Mouse (Mus musculus): ENCODE data around the gene Slc24a3.

DNA sequence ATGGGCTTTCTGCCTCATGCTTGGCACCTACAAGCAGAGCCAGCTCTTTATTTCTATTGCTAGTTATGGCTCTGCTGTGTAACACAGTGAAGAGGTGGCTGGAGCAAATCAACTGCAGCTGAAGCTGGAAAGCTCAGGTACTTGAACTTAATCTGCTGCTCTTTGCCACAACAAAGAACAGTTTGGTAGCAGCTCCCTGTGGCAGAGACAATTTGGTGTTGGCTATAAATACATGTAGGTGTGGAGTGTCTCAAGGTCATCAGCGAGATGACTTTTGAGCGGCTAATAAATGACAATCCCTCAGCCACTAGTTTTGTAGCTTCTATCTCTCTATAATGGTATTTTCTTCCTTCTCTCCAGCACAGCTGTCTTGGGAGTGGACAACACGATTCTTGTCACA lies 217.7 kb downstream of the Slc24a3 start:
- TF ChIP-seq ZNF384 (IDR thresholded peaks at IDR 0.05; ENCODE audit: low read depth, low read length) (no peak), HCFC1 (IDR thresholded peaks at IDR 0.05; ENCODE audit: borderline replicate concordance, insufficient read depth, low read length) (no peak), ZC3H11A (IDR thresholded peaks at IDR 0.05; ENCODE audit: borderline replicate concordance, low read depth, low read length) (no peak), CHD2 (IDR thresholded peaks at IDR 0.05; ENCODE audit: low read depth, low read length) (no peak)
